Mouse (Mus musculus) CH12.LX (cell line): ENCODE data around the gene Adam12. TPM values are rescaled to one million over a fixed set of nuclear protein-coding genes. Genes with fewer than 3 reads are reported as not detected.

Experiments used
- DNase-seq: peaks from one replicate; pipeline ENCODE4 v3.0.0-alpha.2; 2013; ENCODE audit errors: extremely low read depth
- H3K27ac ChIP-seq: 2 replicates; pipeline ENCODE4 v1.5.1; 2012; ENCODE audit warnings: low read depth, mild to moderate bottlenecking, control low read depth, moderate library complexity; ENCODE audit not compliant: insufficient read depth
- H3K27me3 ChIP-seq: replicated peaks from 2 replicates; pipeline ENCODE3; 2012; ENCODE audit warnings: inconsistent platforms
- H3K36me3 ChIP-seq, 2 experiments: replicated peaks in 1 of 2; 2 replicates each; pipeline versions ENCODE3 to v1.6.1; 2012; ENCODE audit warnings: inconsistent platforms in 1 of 2, low read length in 1 of 2, mild to moderate bottlenecking in 1 of 2, mixed read lengths in 1 of 2, moderate library complexity in 1 of 2; ENCODE audit not compliant: control insufficient read depth in 1 of 2, insufficient read depth in 1 of 2
- H3K4me1 ChIP-seq, 2 experiments: 2 replicates each; pipeline ENCODE4 v1.6.1; 2012; ENCODE audit warnings: inconsistent platforms in 1 of 2, moderate library complexity in 1 of 2; ENCODE audit not compliant: insufficient read depth in 2 of 2, control insufficient read depth in 1 of 2
- H3K4me2 ChIP-seq: 2 replicates; pipeline ENCODE4 v1.6.1; 2012; ENCODE audit warnings: low read depth, mild to moderate bottlenecking, control low read depth; ENCODE audit not compliant: poor library complexity, insufficient read depth, severe bottlenecking
- H3K4me3 ChIP-seq, 3 experiments: fragments of 150-350 bp in 1 of 3; sonication (generic) in 1 of 3; replicated peaks in 1 of 3; 2 replicates each; pipeline versions ENCODE3 to v1.5.1; 2011 to 2012; ENCODE audit warnings: low read depth in 2 of 3, low read length in 2 of 3, mild to moderate bottlenecking in 2 of 3, moderate library complexity in 2 of 3, control low read depth in 1 of 3, improper control_type of control experiment in 1 of 3, inconsistent platforms in 1 of 3, mixed read lengths in 1 of 3; ENCODE audit not compliant: poor library complexity in 1 of 3
- H3K79me2 ChIP-seq: replicated peaks from 2 replicates; pipeline ENCODE4 v1.6.1; 2012; ENCODE audit warnings: mild to moderate bottlenecking, moderate library complexity; ENCODE audit not compliant: control insufficient read depth, poor library complexity, insufficient read depth, severe bottlenecking; ENCODE audit errors: extremely low read depth
- H3K9ac ChIP-seq: 2 replicates; pipeline ENCODE4 v1.6.1; 2012; ENCODE audit warnings: low read depth, mild to moderate bottlenecking, control low read depth, moderate library complexity; ENCODE audit not compliant: insufficient read depth
- H3K9me3 ChIP-seq: replicated peaks from 2 replicates; pipeline ENCODE3; 2012; ENCODE audit warnings: low read length, inconsistent platforms, mixed read lengths
- BHLHE40 ChIP-seq: IDR thresholded peaks from 2 replicates; pipeline ENCODE4 v1.6.1; 2011; ENCODE audit warnings: mild to moderate bottlenecking, low read depth, low read length, improper control_type of control experiment
- CHD2 ChIP-seq: IDR thresholded peaks from 2 replicates; pipeline ENCODE4 v1.6.1; 2011; ENCODE audit warnings: low read length, improper control_type of control experiment
- ELF1 ChIP-seq: IDR thresholded peaks from 2 replicates; pipeline ENCODE4 v1.6.1; 2014; ENCODE audit warnings: low read depth, mild to moderate bottlenecking, inconsistent platforms, low read length, improper control_type of control experiment
- EP300 ChIP-seq: IDR thresholded peaks from 2 replicates; pipeline ENCODE4 v1.6.1; 2011; ENCODE audit warnings: low read length, improper control_type of control experiment
- ETS1 ChIP-seq: conservative IDR thresholded peaks from 2 replicates; pipeline ENCODE4 v1.6.1; 2012; ENCODE audit warnings: low read depth, mild to moderate bottlenecking, inconsistent platforms, low read length, improper control_type of control experiment, moderate library complexity
- GABPA ChIP-seq: IDR thresholded peaks from 2 replicates; pipeline ENCODE4 v1.6.1; 2012; ENCODE audit warnings: low read depth, low read length, improper control_type of control experiment, inconsistent platforms; ENCODE audit not compliant: insufficient replicate concordance
- HCFC1 ChIP-seq: IDR thresholded peaks from 2 replicates; pipeline ENCODE4 v1.6.1; 2012; ENCODE audit warnings: low read depth, mild to moderate bottlenecking, inconsistent platforms, low read length, improper control_type of control experiment
- IRF4 ChIP-seq: IDR thresholded peaks from 2 replicates; pipeline ENCODE4 v1.6.1; 2014; ENCODE audit warnings: low read depth, mild to moderate bottlenecking, inconsistent platforms, low read length, improper control_type of control experiment
- JUN ChIP-seq: IDR thresholded peaks from 2 replicates; pipeline ENCODE4 v1.6.1; 2011; ENCODE audit warnings: low read depth, mild to moderate bottlenecking, low read length, improper control_type of control experiment, moderate library complexity; ENCODE audit not compliant: insufficient read depth
- JUND ChIP-seq: conservative IDR thresholded peaks from 2 replicates; pipeline ENCODE4 v1.6.1; 2011; ENCODE audit warnings: low read depth, low read length, improper control_type of control experiment
- KAT2A ChIP-seq: IDR thresholded peaks from 2 replicates; pipeline ENCODE4 v1.6.1; 2012; ENCODE audit warnings: low read length, improper control_type of control experiment, inconsistent platforms; ENCODE audit not compliant: insufficient replicate concordance
- MAFK ChIP-seq: IDR thresholded peaks from 2 replicates; pipeline ENCODE4 v1.6.1; 2011; ENCODE audit warnings: low read length, improper control_type of control experiment; ENCODE audit not compliant: insufficient replicate concordance
- MAX ChIP-seq: IDR thresholded peaks from 2 replicates; pipeline ENCODE4 v1.6.1; 2011; ENCODE audit warnings: low read length, improper control_type of control experiment
- MEF2A ChIP-seq: IDR thresholded peaks from 2 replicates; pipeline ENCODE4 v1.6.1; 2014; ENCODE audit warnings: low read depth, mild to moderate bottlenecking, inconsistent platforms, low read length, improper control_type of control experiment, borderline replicate concordance
- MXI1 ChIP-seq: IDR thresholded peaks from 2 replicates; pipeline ENCODE4 v1.6.1; 2011; ENCODE audit warnings: mild to moderate bottlenecking, low read depth, low read length, improper control_type of control experiment
- NELFE ChIP-seq: IDR thresholded peaks from 2 replicates; pipeline ENCODE4 v1.6.1; 2011; ENCODE audit warnings: low read depth, low read length, improper control_type of control experiment
- NRF1 ChIP-seq: IDR thresholded peaks from 2 replicates; pipeline ENCODE4 v1.6.1; 2014; ENCODE audit warnings: low read depth, mild to moderate bottlenecking, inconsistent platforms, low read length, improper control_type of control experiment, moderate library complexity
- POLR2A ChIP-seq: IDR thresholded peaks from 2 replicates; pipeline ENCODE4 v1.6.1; 2011; ENCODE audit warnings: low read depth, mild to moderate bottlenecking, improper control_type of control experiment, low read length
- RAD21 ChIP-seq: IDR thresholded peaks from 2 replicates; pipeline ENCODE4 v1.6.1; 2011; ENCODE audit warnings: low read depth, mild to moderate bottlenecking, low read length, improper control_type of control experiment, moderate library complexity
- RCOR1 ChIP-seq: conservative IDR thresholded peaks from 2 replicates; pipeline ENCODE4 v1.6.1; 2012; ENCODE audit warnings: low read depth, mild to moderate bottlenecking, inconsistent platforms, low read length, improper control_type of control experiment
- SMC3 ChIP-seq: IDR thresholded peaks from 2 replicates; pipeline ENCODE4 v1.6.1; 2011; ENCODE audit warnings: low read depth, low read length, improper control_type of control experiment
- TBP ChIP-seq: conservative IDR thresholded peaks from 2 replicates; pipeline ENCODE4 v1.6.1; 2011; ENCODE audit warnings: low read depth, low read length, improper control_type of control experiment
- TCF12 ChIP-seq: IDR thresholded peaks from 2 replicates; pipeline ENCODE4 v1.6.1; 2014; ENCODE audit warnings: low read depth, mild to moderate bottlenecking, inconsistent platforms, low read length, improper control_type of control experiment
- UBTF ChIP-seq: IDR thresholded peaks from 2 replicates; pipeline ENCODE4 v1.6.1; 2012; ENCODE audit warnings: low read depth, mild to moderate bottlenecking, inconsistent platforms, low read length, improper control_type of control experiment, moderate library complexity
- USF1 ChIP-seq: IDR thresholded peaks from 2 replicates; pipeline ENCODE4 v1.6.1; 2014; ENCODE audit warnings: low read depth, mild to moderate bottlenecking, inconsistent platforms, low read length, improper control_type of control experiment
- ZKSCAN1 ChIP-seq: IDR thresholded peaks from 2 replicates; pipeline ENCODE4 v1.6.1; 2012; ENCODE audit warnings: low read depth, inconsistent platforms, low read length, improper control_type of control experiment, borderline replicate concordance
- ZMIZ1 ChIP-seq: IDR thresholded peaks from 2 replicates; pipeline ENCODE4 v1.6.1; 2012; ENCODE audit warnings: low read depth, mild to moderate bottlenecking, inconsistent platforms, low read length, improper control_type of control experiment
- ZNF384 ChIP-seq: IDR thresholded peaks from 2 replicates; pipeline ENCODE4 v1.6.1; 2012; ENCODE audit warnings: low read depth, low read length, improper control_type of control experiment, inconsistent platforms
- dilution Hi-C: fragments of 300-500 bp; cut with MboI; formaldehyde crosslinking; loops from 2 replicates; pipeline ENCODE4 v1.14.3; 2020; ENCODE audit warnings: low sequenced_read_pairs; ENCODE audit not compliant: extremely low pct_unique_long_range_greater_than_20kb, extremely low pct_ligation_motif_present
- in situ Hi-C: fragments of 300-500 bp; cut with MboI; formaldehyde crosslinking; loops from 3 replicates; pipeline ENCODE4 v1.14.3; 2019; ENCODE audit warnings: low sequenced_read_pairs, low pct_ligation_motif_present, low pct_unique_long_range_greater_than_20kb, mixed read lengths
- polyA plus RNA-seq: library from polyadenylated mRNA; unstranded; fragments of >175 nt; gene quantifications from 2 replicates; pipeline ENCODE4 v1.2.1, GENCODE M21; 2012; ENCODE audit warnings: low read depth; ENCODE audit not compliant: insufficient read length
- total RNA-seq, 2 experiments: library from RNA; depleted of rRNA; stranded (reverse); fragments of 300-350 nt in 1 of 2; fragments of >200 nt in 1 of 2; gene quantifications; 2 replicates each; pipeline ENCODE4 v1.2.3; 2012 to 2014

Adam12 gene
- total and polyA plus RNA-seq, 3 experiments, result not detected

- H3K36me3 ChIP-seq, result no peaks in the 10 kb centered on the region
- no peak for TF ChIP-seq JUN
- no peak for TF ChIP-seq ETS1
- no peak for TF ChIP-seq UBTF
- no peak for TF ChIP-seq BHLHE40
- no peak for TF ChIP-seq MEF2A
- TF ChIP-seq MAFK, result no peak
- no peak for TF ChIP-seq MAX
- TF ChIP-seq RAD21, result no peak
- no peak for TF ChIP-seq JUND
- TF ChIP-seq MXI1, result no peak
- TF ChIP-seq ZKSCAN1, result no peak
- TF ChIP-seq SMC3, result no peak
- TF ChIP-seq HCFC1, result no peak
- no peak for TF ChIP-seq ELF1
- no peak for TF ChIP-seq RCOR1
- no peak for TF ChIP-seq ZMIZ1
- no peak for TF ChIP-seq EP300
- TF ChIP-seq TBP, result no peak
- no peak for TF ChIP-seq TCF12
- TF ChIP-seq, all 38 proteins: peak for 0
- Histone ChIP-seq H3K4me2 (no peak overlapping the region), H3K27ac (no peak overlapping the region), H3K9ac (no peak overlapping the region), H3K9me3 (peaks cover 44% of the 10 kb centered on the region), H3K4me3 (no peak overlapping the region), H3K79me2 (no peaks in the 10 kb centered on the region), H3K4me1 (no peaks in the 10 kb centered on the region), H3K27me3 (peaks cover 3% of the 10 kb centered on the region)
- dilution Hi-C loops, result no loop called here
- in situ Hi-C loops, result no loop called here
- no peak for DNase-seq
Observed at GRCm38 (mm10) chr7:134014733-134015132, 217.2 kb downstream of the Adam12 start.

GRCm38 (mm10) chr7:134009157-134009556, 222.8 kb downstream of the Adam12 start:
- peaks cover 42% of the 10 kb centered on the region for H3K9me3 ChIP-seq
- no peaks in the 10 kb centered on the region for H3K79me2 ChIP-seq

More at GRCm38 (mm10) chr7:134009157-134009556, 222.8 kb downstream of the Adam12 start:
- dilution Hi-C loops (no loop called here), in situ Hi-C loops (no loop called here)
- H3K9ac ChIP-seq, result no peak overlapping the region
- no peak overlapping the region for H3K4me2 ChIP-seq
- no peak overlapping the region for H3K27ac ChIP-seq
- DNase-seq, result no peak
- no peaks in the 10 kb centered on the region for H3K36me3 ChIP-seq
- peaks cover 3% of the 10 kb centered on the region for H3K27me3 ChIP-seq
- H3K4me3 ChIP-seq, result no peak overlapping the region
- TF ChIP-seq SMC3 (no peak), CHD2 (no peak), ZNF384 (no peak), TBP (no peak), ZMIZ1 (no peak), KAT2A (no peak), IRF4 (no peak), NELFE (no peak), RAD21 (no peak), POLR2A (no peak), NRF1 (no peak), UBTF (no peak), USF1 (no peak), GABPA (no peak), JUN (no peak), RCOR1 (no peak)
- no peaks in the 10 kb centered on the region for H3K4me1 ChIP-seq
